In genomic region chr19:44719292-44720193, GRCm38 (mm10) we compare ENCODE assay signal across 8 mouse cellular contexts. TPM values are rescaled to one million over a fixed set of nuclear protein-coding genes. Genes with fewer than 3 reads are reported as not detected.
DNase-seq lines count a peak whose midpoint lies in the region; ATAC-seq and TF ChIP-seq lines count a peak whose summit lies in the region.

No protein-coding gene starts in this region.

- H3K9ac ChIP-seq in forebrain, embryonic 13.5 days = peak overlapping the region; percentile 54
- H3K9ac ChIP-seq in limb, embryonic 11.5 days (ENCODE audit: low read length) = peak overlapping the region; percentile 27; the same call in 1 of the 2 replicates

- peak overlapping the region; percentile 44 for H3K4me3 ChIP-seq in layer of hippocampus, adult 2 months
- H3K4me3 ChIP-seq in forebrain, embryonic 13.5 days = peak overlapping the region; percentile 45
- peak overlapping the region; percentile 33 for H3K4me3 ChIP-seq in limb, embryonic 11.5 days (ENCODE audit: low read depth, low read length)

- no peak for DNase-seq in layer of hippocampus, adult 2 months (ENCODE audit: low spot score in 2 of 2)
- no peak for DNase-seq in layer of hippocampus, postnatal 14 days (ENCODE audit: low spot score in 2 of 2)
- peak; percentile 44 for DNase-seq in limb, embryonic 11.5 days (ENCODE audit: low spot score)
- peak; percentile 45 for DNase-seq in retina, postnatal 1 day
- no peak for DNase-seq in thymus, adult 18-20 months
- no peak for DNase-seq in right cerebral cortex, postnatal 4 days

- peaks cover 81% of the 10 kb centered on the region for H3K27me3 ChIP-seq in forebrain, embryonic 13.5 days
- peaks cover 46% of the 10 kb centered on the region for H3K27me3 ChIP-seq in limb, embryonic 11.5 days (ENCODE audit: control insufficient read depth, insufficient read depth, low read length)

- 0 out of 2 replicates have a peak, but pooled peaks have one; percentile 16 for ATAC-seq in forebrain, embryonic 13.5 days
- ATAC-seq in limb, embryonic 11.5 days (ENCODE audit: insufficient number of reproducible peaks, low FRiP score, low TSS enrichment, low read depth) = no peak
- ATAC-seq in erythroblast, adult 5-6 weeks (replicated peaks; ENCODE audit: low FRiP score, poor library complexity, severe bottlenecking) = no peak

- 1% methylated on average over 30 of the region's 30 CpGs for WGBS in forebrain, embryonic 13.5 days
- WGBS in limb, embryonic 11.5 days = 2% methylated on average over 30 of the region's 30 CpGs

- H3K9me3 ChIP-seq in forebrain, embryonic 13.5 days (replicated peaks) = no peaks in the 10 kb centered on the region
- H3K9me3 ChIP-seq in limb, embryonic 11.5 days (ENCODE audit: control insufficient read depth, low read length) = no peaks in the 10 kb centered on the region; the same call in 1 of the 2 replicates

- H3K36me3 ChIP-seq in forebrain, embryonic 13.5 days (ENCODE audit: poor library complexity, severe bottlenecking) = no peaks in the 10 kb centered on the region
- no peaks in the 10 kb centered on the region for H3K36me3 ChIP-seq in limb, embryonic 11.5 days (ENCODE audit: control insufficient read depth, insufficient read depth, low read length)

- H3K4me1 ChIP-seq in forebrain, embryonic 13.5 days = peaks cover 29% of the 10 kb centered on the region
- peaks cover 23% of the 10 kb centered on the region for H3K4me1 ChIP-seq in limb, embryonic 11.5 days (ENCODE audit: control insufficient read depth, insufficient read depth, low read length)

- peak overlapping the region; percentile 56 for H3K27ac ChIP-seq in layer of hippocampus, adult 2 months
- no peak overlapping the region for H3K27ac ChIP-seq in forebrain, embryonic 13.5 days
- H3K27ac ChIP-seq in limb, embryonic 11.5 days (replicated peaks; ENCODE audit: low read depth, low read length) = no peak overlapping the region

- H3K4me2 ChIP-seq in forebrain, embryonic 13.5 days = peak overlapping the region; percentile 84
- peak overlapping the region; percentile 85 for H3K4me2 ChIP-seq in limb, embryonic 11.5 days (ENCODE audit: low read depth, severe bottlenecking)

- no peak for TF ChIP-seq CTCF in layer of hippocampus, adult 2 months (conservative IDR thresholded peaks at IDR 0.05)

RNA-seq across cellular contexts. Expression of gene Pax2, which starts 36.3 kb away (rescaled TPM):
- total RNA-seq in layer of hippocampus, adult 2 months (2021) = under 1 TPM; 0.25 to 0.31 TPM
- under 1 TPM; 0.24 to 0.28 TPM for total RNA-seq in layer of hippocampus, postnatal 14 days (2021)
- 0.05 TPM in 1 of 2 replicates, not detected in the other for polyA plus RNA-seq in forebrain, embryonic 13.5 days (2015; fragmentation: Nextera tagmentation; extraction: Ambion mirVana)
- 0.08 and 0.14 TPM in 2 replicates for polyA plus RNA-seq in limb, embryonic 11.5 days (2014; fragmentation: Nextera tagmentation; extraction: Ambion mirVana)
- total RNA-seq in erythroblast, adult 5-6 weeks (2015; ENCODE audit: low replicate concordance) = not detected in 2 replicates
- not detected in 2 replicates for total RNA-seq in erythroblast, adult 5-6 weeks (2017; ENCODE audit: low replicate concordance)

Comparison
In these comparisons a context has a peak if more than half of its experiments do, and no peak if none do; other contexts are left out.
1. DNase-seq: peak in limb, embryonic 11.5 days (single experiment) and retina, postnatal 1 day (single experiment); none in layer of hippocampus, adult 2 months (0 of 2), layer of hippocampus, postnatal 14 days (0 of 2), thymus, adult 18-20 months (0 of 2) and right cerebral cortex, postnatal 4 days (single experiment).
2. Peak in every context shown above with its lines, with median percentiles within 50 percentile points of each other: H3K4me3 ChIP-seq.